Mouse (Mus musculus) adrenal gland, adult (tissue): ENCODE measurements around the gene Ino80.
A peak's percentile ranks its signal among the peaks of the same experiment; 100 is the strongest.

Source experiments
- DNase-seq, 2 experiments: peaks; one replicate each; pipeline ENCODE4 v3.0.0; 2022 to 2023; ENCODE audit warnings: low spot score in 1 of 2; ENCODE audit not compliant: inconsistent age in 2 of 2

The Ino80 gene

DNA sequence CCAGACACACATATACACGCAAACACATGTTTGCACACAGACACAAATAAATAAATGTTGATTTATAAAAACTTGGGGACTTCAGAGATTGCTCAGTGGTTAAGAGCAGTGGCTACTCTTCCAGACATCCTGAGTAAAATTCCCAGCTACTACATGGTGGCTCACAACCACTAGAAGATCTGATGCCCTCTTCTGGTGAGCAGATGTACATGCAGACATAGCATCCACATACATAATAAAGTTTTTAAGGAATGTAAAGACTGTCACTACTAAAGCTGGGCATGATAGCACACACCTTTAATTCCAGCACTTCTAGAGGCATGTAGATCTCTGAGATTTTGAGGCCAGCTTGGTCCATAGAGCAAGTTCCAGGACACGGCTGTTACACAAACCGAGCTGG lies 16.5 kb downstream of the Ino80 start:
- DNase-seq = no peak

DNA sequence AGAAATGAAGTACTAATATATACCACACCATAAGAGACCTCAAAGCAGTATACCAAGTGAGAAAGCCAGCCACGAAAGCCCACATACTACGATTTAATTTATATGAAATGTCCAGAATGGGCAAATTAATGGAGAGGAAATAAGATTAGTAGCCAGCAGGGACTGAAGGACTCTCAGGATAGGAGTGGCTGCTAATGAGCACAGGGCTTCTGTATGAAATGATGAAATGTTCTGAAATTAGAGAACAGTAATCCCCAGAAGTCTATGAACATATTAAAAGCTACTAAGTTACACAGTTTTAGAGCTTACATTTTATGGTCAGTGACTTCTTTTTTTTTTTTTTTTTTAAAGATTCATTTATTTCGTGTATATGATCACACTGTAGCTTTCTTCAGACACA lies 22.9 kb downstream of the Ino80 start:
- no peak for DNase-seq

DNA sequence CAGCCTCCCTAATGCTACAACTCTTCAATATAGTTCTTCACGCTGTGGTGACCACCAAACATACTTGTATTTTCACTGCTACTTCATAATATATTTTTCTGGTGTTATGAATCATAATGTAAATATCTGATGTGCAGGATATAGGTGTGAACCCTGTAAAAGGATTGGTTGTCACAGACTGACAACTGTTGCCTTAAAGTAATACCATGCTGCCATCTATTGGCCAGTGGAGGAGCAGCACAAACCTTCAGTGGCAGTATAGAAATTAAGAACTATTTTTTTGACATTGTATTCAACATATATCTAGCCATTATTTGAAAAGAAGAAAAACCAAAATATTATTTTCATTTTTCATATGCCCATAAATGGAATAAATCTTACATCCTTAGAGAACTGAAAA lies 40.5 kb downstream of the Ino80 start:
- DNase-seq = peak; percentile 14 to 74

DNA sequence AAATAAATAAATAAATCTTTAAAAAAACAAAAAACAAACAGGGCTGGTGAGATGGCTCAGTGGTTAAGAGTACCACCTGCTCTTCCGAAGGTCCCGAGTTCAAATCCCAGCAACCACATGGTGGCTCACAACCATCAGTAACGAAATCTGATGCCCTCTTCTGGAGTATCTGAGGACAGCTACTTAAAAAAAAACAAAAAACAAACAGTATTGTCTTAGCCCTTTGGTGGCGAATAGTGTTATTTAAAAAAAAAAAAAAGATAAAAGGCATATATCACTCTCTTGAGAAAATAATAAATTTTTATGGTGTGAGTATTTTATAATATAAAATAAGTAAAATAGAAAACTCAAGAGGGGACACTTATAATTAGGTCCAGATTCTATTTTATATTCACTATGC lies 41.0 kb downstream of the Ino80 start:
- DNase-seq = no peak

DNA sequence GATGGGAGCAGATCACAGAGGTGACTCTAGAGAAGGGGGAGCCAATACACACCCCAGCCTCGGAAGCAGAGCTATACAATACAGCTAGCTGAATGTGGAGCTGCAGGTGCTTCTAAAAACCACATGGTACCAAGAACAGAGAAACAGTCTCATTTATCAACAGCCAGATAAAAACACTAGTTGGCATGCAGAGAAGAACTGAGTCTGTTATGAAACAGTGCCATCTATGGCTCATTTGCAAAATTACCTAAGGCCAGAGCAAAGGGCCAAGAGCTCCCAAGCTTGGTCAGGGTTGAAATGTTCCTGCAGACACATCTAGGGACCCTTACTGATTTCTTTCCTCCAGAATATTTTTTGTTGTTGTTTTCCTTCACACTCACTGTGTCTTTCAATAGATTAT lies 63.7 kb downstream of the Ino80 start:
- peak; percentile 28 to 81 for DNase-seq

DNA sequence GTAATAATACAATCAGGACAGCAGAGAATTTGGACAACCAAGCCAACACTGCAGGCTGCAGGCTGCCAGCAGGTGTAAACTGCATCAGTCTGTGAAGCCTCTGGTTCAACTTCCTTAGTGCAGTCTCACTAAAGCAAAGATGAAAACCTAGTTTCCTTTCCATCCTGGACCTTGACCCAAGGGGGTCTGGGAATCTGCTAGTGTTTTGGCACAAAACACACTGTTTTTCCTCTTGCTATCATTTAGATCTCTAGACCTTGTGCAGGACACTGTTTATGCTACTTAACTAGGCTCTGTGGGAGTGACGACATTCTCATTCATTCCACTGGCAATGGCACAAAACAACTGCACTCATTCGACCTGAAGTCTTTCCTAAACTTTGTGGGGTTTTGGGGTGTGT lies 65.8 kb downstream of the Ino80 start:
- DNase-seq = no peak

DNA sequence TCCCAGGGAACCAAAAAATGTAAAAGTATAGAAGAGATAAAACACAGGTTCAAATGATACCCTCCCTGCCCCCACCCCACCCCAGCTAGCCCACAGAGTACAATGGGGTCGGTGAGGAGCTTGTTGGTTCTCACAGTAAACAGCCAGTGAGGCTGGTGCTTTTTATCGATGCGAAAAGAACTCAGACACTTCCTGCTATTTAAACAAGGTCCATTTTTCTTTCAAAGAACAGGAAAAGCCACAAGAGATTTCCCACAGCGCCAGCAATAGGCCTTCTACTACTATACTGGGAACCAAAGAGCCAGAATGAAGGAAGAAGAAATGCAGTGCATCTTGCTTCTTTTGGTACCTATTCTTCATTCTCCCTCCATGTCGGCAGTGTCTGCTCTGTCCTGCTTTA lies 66.5 kb downstream of the Ino80 start:
- DNase-seq = no peak

DNA sequence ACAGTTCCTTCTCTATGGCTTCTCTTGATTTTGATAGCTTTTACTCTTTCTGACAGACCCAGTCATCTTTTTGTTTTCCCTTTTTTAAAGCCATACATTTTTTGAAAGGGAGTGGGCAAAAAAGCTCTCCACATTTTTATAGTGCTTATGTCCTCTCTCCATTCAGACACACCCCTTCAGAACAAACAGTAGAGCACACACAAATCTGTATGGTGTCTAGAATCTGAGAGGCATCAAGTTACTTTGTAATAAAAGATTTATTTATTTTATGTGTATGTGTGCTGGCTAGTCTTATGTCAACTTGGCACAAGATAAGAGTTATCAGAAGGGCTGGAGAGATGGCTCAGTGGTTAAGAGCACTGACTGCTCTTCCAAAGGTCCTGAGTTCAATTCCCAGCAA lies 68.8 kb downstream of the Ino80 start:
- DNase-seq = no peak

DNA sequence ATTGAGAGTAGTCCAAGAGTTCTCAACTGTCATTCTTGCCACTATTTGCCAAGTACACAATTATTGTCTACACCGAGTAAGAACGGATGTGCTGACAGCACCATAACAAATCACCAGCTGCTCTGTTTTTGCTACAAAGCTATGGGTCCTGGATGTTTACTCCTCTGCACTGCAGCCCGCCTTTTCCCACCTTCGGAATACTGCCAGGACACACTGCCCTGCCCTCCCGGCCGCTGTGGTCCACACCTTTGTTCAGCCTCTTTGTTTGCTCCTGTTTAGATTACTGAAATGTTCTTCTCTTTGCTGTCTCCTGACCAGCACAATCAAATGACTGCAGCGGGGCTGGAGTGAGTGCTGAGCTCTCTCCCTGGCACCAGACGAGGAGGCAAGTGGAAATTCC lies 69.2 kb downstream of the Ino80 start:
- peak; percentile 33 to 44 for DNase-seq

DNA sequence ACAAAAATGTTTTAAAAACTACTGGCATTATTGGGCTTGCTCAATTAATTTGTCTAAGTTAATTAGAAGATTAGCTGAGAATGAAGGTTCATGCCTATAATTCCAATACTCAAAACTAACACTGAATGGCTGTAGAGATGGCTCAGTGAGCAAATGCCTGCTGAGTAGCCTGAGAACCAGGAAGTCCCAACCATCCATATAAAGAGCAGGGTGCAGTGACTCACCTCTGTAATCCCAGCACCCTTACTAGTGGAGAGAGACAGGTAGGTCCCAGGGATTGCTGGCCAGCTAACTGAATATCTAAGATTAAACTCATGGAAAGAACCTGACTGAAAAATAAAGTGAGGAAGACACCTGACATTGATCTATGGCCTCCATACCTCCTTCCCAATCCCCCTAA lies 78.2 kb downstream of the Ino80 start:
- DNase-seq = no peak

DNA sequence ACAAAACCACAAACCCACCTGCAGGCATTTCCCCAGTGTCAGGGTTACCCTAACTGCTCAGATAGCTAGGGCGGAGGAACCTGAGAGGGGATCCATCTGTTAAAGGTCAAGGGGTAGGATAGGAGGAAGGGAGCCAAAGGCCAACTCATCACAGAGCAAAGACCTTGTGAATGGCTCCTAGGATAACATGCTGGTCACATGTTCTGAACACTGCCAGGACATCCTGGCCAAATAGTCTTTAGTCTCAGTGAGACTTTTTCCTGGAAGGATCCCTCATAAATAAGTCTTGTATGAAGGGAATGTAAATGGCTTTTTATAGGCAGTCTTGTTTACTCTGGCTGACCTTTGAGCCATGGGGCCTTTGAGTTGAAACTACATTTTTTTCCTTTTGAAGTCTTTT lies 78.8 kb downstream of the Ino80 start:
- DNase-seq = peak; percentile 53 to 84

DNA sequence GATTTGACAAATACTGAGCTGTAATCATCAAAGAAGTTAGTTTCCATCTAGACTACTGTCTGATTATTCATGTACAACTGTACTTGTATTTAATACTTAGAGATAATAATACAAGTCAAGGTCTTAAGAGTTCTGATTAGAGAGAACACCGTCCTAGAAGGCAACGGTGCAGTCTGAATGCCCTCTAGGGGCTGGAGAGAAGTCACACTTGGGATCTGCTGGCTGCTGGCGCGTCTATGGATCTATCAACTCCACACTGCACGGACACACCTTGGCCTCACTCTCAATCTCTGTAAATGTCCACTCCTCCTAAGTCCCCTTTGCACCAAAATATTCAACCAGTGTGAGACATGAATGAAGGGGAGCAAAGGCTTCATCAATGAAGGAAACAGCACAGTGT lies 79.2 kb downstream of the Ino80 start:
- DNase-seq = no peak

DNA sequence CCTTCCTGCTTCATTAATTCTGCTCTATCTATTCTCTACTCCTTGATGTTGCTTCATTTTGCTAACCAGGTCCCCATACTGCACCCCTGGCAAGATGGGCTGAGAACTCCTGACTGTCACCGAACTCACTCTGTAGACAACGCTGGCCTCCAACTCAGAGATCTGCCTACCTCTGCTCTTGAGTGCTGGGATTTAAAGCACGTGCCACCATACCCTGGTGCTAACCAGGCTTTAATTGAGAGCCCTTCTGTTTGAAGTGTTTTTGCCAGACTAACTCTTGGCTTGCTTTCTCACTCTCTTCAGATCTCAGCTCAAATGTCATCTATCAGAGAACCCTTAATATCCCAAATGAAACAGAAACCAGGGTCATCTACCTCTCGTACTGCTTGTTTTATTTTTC lies 87.5 kb downstream of the Ino80 start:
- DNase-seq = no peak

DNA sequence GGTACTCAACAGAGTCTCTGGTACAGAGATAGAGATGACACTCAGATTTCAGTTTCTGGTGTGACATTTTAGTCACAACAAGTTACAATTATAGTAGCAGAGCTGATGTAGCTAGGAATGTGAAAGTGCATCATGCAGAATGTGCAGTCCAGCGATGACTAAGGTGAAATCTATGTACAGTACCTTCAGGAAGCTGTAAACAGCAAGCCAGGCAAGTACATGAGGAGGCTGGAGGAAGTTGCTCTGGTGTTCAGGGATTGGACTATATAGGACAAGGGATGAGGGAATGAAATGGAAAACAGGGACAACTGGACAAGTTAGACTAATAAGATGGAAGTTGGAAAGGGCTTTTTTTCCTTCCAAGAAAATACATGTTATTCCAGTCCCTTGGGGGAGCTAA lies 89.2 kb downstream of the Ino80 start:
- DNase-seq = no peak

DNA sequence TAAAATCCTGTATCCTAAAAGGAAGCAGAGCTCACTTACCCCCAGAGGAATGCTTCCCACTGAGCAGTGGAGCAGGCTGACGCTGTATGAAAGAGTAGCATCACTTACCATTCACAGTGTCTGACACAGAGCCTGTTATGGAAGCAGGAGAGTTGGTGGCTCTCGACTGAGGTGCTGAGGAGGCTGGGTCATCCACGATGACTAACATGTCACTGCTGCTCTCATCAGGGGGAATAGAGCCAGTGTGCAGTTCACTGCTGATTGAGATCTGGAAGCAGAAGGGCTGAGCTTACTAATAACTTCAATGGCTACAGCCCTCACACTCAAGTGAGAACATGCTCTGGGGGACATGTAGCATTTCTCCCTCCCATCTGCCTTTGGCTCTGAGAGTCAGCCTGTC lies 98.0 kb downstream of the Ino80 start:
- peak; percentile 39 to 63 for DNase-seq

DNA sequence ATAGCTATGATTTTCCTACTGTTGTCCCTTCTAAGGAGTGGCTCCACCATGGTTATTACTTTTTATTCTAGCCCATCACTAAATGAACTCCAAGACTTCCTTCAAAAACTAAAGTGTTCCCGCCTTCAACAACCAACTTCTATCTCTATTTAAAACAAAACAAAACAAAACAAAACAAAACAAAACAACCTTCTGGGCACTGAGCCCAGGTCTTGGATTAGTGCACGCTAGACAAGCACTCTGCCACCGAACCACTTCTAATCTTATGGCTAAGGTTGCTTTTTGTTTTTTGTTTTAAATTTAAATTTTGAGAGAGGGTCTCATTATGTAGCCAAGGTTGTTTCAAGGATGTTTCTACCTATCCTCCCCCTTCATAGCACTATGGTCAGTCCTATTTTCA lies 99.7 kb downstream of the Ino80 start:
- no peak for DNase-seq

DNA sequence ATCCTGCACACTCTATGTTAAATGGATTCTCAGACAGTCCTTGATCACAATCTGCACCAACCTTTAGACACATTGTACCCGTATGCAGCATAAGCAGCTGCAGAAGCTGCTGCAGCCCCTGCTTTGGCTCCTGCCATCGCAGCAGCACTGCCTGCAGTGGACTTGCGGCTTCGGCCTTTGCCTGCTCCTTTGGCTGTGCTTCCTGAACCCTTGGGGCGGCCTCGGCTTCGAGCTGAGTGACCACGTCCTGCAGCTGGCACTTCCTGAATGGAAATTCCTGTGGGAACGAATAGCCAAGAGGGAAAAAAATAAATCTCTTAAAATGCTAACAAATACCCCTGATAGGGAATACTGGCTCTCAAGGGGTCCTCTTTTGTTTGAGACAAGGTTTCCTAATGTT lies 100.2 kb downstream of the Ino80 start:
- DNase-seq = peak; percentile 37 to 64

DNA sequence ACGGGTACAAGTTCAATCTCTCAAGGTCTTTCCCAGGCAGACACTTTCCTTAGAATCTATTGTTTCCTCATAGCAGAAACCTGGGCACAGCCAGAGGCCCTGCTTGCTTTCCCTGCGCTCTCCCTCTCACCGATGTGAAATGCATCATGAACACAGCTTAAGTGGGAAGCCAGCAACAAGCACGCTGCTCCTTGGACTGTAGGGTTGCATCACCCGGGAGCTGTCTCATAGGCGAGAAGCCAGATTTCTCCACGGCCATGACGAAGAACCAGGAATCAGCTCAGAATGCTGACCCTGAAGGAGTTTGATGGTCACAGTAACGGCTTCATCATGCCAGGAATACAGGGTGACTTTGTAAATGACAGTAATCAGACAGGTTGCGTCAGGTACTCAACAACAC lies 107.4 kb downstream of the Ino80 start:
- peak; percentile 57 to 92 for DNase-seq

DNA sequence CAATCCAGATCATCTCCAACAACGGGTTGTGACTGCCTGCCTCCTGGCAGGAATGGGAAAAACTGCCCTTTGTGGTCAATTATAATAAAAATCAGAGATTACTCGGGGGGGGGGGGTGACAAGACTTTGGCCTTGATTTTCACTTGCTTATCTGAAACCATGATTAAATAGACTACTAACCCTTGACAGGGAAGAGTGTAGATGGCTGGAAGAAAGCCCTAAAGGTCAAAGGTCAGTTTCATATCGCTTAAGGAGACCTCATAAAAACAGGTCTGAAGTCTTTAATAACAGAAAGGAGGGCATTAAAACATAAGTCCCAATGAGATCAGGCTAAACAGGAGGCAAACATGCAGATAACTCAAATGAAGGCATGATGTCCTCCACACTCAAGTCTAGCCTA lies 110.1 kb downstream of the Ino80 start:
- no peak for DNase-seq

DNA sequence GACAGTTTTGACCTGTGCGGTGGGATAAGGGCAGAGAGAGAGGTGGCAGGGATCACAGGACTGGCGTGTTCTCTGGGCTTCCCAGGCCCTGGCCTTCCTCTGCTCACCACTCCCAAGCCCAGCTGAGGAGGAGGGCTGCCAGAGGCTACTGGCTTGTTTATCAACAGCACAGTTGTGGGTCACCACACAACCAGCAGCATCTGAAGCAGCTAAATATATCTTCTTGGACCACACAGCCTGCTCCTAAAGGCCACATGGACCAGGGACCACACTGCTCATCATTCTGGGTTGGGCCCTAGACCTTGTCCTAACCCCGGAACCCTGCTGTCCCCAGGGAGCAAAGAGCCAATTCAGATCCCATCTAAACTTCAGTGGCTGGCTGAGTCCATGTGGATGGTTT lies 112.5 kb downstream of the Ino80 start:
- DNase-seq = no peak

DNA sequence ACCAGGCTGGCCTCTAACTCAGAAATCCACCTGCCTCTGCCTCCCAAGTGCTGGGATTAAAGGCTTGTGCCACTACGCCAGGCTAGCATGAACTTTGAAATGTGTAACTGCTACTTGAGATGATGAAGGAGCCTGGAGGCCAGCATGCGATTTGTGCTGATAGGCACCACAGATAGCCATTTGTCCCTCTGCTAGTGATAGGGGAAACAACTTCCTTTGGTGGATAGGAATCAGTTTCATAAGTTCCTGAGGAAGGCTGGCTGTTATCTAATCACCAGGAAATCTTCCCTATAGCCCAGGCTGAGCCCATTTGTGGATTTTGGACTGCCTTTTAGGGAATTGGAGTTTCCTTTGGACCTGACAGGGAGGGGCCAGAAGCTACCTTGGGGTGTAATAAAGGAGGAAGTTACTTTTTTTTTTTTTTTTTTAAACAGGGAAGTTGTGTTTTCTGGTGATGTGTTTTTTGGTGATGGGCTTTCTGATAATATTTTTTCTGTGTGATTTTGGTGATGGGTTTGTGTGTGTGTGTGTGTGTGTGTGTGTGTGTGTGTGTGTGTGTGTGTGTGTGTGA lies 117.7 kb downstream of the Ino80 start:
- no peak for DNase-seq

DNA sequence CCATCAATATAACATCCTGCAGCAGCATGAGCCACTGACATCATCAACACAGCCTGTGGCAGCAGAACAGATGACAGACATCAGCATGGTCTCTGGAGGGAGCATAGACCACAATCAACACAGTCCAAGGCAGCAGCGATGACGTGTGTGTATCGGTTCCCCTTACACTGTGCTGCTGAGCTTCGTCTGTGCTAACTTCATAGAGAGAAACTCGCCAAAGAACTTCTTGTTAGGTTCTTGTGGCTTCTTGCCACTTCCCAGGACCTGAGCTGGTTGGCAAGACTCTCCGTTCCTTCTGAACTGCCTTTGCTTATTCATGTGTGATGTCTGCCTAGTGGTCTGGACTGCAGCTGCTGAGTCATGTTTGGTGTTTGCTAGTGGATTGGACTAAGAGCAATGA lies 119.2 kb downstream of the Ino80 start:
- DNase-seq = no peak

DNA sequence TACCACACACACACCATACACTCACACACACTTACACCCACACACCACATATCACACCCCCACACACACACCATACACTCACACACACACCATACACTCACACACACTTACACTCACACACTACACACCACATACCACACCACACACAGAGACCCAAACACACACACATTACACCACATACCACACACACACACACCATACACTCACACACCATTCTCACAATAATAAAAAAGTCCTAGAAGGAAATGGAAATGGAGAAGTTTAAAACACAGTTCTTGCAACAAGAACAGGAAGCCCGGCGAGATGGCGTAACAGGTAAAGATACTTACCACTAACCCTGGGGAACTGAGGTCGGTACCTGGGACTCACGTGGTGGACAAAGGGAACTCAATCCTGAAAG lies 120.7 kb downstream of the Ino80 start:
- DNase-seq = no peak

DNA sequence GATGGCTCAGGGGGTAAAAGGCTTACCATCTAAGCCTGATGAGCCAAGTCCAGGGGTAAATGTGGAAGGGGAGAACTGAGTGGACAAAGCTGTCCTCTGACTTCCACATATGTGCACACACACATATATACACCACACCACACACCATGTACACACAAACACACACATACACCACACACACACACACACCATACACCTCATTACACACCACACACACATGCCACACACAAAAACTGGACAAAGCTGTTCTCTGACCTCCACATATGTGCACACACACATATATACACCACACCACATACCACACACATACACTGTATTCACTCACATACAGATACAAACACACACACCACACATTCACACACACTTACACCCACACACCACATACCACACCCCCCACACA lies 121.2 kb downstream of the Ino80 start:
- DNase-seq = no peak
